Mouse (Mus musculus) brain, embryonic 14.5 days (tissue): ENCODE data around the gene Grb10. TPM values are rescaled to one million over a fixed set of nuclear protein-coding genes. Genes with fewer than 3 reads are reported as not detected.

Experiments used
- DNase-seq: peaks from one replicate; pipeline ENCODE4 v3.0.0-alpha.2; 2011; ENCODE audit warnings: low read depth
- CTCF ChIP-seq: fragments of 200-500 bp; IDR thresholded peaks from 2 replicates; pipeline ENCODE4 v1.5.1; 2012; ENCODE audit warnings: inconsistent platforms, mild to moderate bottlenecking, moderate library complexity, borderline replicate concordance; ENCODE audit not compliant: insufficient read depth, insufficient read length; ENCODE audit errors: extremely low read depth
- POLR2A ChIP-seq: fragments of 200-500 bp; IDR thresholded peaks from 2 replicates; pipeline ENCODE4 v1.6.1; 2012; ENCODE audit warnings: mild to moderate bottlenecking, inconsistent platforms, borderline replicate concordance; ENCODE audit not compliant: poor library complexity, insufficient read depth, insufficient read length, severe bottlenecking; ENCODE audit errors: extremely low read depth
- polyA plus RNA-seq: library from polyadenylated mRNA; depleted of rRNA; stranded (reverse); fragments of >200 nt; gene quantifications from 2 replicates; pipeline ENCODE4 v1.2.3, GENCODE M21; 2012

Gene Grb10
- polyA plus RNA-seq, 1 experiment = 146 TPM

DNA sequence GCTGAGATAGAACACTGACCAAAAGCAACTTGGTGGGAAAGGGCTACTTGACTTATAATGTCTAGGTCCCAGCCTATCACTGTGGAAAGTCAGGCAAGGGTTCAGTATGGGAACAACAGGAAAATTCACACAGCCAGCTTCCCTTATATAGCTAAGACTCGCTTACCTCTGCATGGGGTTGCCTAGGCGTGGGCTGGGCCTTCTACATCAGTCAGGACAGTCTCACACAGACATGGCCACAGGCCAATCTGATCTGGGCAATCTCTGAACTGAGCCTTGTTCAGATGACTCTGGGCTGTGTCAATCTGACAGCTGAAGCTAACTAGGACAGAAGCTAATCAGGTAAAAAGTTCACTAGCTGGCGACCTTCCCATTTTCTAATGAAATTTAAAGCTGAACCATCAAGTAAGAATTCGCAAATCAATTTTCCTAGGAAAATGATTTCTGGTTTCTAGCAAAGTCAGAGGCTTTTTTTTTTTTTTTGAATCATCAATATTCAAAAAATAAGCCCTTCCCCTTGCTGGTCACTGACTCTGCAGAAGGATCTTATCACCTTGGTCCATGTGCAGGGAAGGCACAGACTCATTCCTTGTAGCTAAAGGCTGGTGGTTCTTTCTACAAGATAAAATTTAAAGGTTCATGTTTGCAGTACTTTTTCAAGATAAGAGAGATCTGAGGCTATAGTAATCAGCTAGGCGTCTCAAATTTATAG lies 76.4 kb downstream of the Grb10 start:
- no peak for DNase-seq
- TF ChIP-seq CTCF (no peak), POLR2A (no peak)

- DNase-seq = peak; percentile 41
- TF ChIP-seq CTCF (no peak), POLR2A (no peak)
These were observed 77.6 kb downstream of the Grb10 start for GRCm38 (mm10) chr11:11960858-11961257.

DNA sequence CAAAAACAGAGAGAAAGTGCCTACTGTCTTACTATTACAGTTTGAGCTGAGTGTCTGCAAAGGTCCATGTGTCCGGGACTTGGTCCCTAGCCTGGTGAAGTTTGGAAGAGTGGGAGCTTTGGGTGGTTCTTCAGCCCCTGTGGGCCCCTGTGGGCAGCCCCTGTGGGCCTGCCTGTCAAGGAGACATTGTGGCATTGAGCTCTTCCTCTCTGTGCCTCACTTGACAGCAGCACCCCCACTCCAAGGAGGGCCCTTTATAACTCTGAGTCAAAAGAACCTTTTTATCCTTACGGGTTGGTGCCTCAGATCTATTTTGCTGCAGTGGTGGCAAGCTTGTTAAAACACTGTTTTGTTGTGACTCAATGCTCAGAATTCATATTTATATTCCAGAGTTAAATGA lies 78.3 kb downstream of the Grb10 start:
- DNase-seq = no peak
- TF ChIP-seq CTCF (no peak), POLR2A (no peak)

- DNase-seq = no peak
- no peak for TF ChIP-seq POLR2A
- no peak for TF ChIP-seq CTCF
These were observed 80.0 kb downstream of the Grb10 start for GRCm38 (mm10) chr11:11958479-11958878.

DNA sequence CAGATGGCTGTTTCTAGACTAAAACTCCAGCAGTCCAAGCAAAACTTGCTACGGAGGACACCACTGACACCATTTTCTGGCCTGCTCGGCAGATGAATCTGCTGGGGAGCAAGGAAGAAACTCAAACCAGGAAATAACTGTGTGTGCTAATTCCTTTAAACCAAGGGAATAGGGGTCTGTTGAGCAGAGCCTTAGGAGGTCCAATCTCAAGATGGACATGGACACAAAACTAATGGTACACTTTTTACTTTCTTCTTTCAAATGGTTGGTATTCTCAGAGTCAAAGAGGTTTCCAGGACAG lies 80.5 kb downstream of the Grb10 start:
- DNase-seq = no peak
- TF ChIP-seq CTCF = no peak
- no peak for TF ChIP-seq POLR2A

- DNase-seq = no peak
- TF ChIP-seq CTCF = no peak
- no peak for TF ChIP-seq POLR2A
These were observed 81.0 kb downstream of the Grb10 start for GRCm38 (mm10) chr11:11957211-11958060.

- TF ChIP-seq CTCF = no peak
- TF ChIP-seq POLR2A = no peak
- DNase-seq = no peak
These were observed 82.7 kb downstream of the Grb10 start for GRCm38 (mm10) chr11:11955783-11956182.

DNA sequence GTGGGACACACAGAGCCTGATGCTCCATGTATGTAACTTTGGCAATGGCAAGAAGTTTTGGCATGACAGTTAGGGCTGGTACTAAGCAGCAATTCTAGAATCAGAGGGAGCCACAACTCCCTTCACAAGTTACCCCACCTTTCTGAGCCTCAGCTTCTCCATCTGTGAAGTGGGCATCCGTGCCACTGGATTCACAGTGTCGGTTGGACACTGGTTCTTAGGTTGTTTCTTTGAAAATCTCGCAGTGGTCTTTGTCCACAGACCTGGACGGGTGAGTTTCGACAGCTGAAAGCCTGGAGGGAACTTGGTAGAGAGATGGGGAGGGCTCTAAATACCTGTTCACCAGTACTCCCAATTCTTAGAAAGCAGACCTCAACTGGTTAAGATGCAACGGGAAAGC lies 83.9 kb downstream of the Grb10 start:
- DNase-seq = no peak
- TF ChIP-seq POLR2A = no peak
- no peak for TF ChIP-seq CTCF

DNA sequence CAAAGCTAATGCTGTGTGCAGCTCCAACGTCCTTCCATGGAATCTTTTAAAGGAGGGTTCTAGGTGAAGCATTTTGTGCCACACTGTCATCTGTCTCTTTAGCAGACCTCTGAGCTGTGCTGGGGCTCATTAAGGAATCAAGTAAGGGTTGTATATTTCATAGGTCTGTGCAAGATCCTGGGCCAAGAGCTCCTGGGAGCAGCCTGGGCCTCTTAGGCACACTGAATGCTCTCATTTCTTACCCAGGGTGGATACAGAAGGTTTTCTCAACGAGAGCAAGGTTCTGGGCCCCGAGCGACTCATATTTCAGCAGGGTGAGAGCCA lies 84.4 kb downstream of the Grb10 start:
- DNase-seq = no peak
- TF ChIP-seq CTCF = no peak
- no peak for TF ChIP-seq POLR2A

DNA sequence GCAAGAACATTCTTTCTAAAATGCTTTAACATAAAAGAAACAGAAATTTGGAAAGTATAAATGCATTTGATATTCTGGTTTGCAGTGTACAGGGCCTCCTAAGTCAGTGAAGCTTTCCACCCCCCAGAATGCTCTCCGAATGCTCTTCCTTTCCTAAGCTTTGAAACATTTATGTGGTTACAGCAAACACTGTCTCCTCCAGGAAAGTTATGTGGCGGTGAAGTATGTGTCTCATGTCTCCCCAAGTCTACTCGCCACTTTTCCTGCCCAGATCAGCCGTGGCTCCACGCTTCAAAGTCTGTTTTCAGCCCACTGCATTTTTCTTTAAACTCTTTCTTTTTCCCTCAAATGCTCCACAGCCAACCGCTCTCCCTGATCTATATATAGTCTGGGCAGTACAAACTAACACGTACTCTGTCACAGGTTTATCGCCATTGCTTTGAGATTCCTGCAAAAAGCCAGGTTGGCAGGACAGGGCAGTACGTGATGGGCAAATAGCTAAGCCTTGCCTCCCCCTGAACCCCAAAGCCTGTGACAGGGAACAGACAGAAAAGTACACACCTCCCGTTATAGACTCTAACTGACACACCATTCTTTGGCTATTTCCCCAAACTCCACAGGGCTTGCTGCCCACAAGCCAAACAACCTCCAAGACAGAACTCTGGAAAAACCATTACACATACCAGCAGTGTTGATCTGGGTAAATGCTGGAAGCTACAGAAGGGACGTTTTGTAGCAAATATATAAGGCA lies 84.9 kb downstream of the Grb10 start:
- no peak for DNase-seq

GRCm38 (mm10) chr11:11952569-11952968 lies 85.9 kb downstream of the Grb10 start:
- no peak for TF ChIP-seq CTCF
- TF ChIP-seq POLR2A = no peak
- DNase-seq = no peak

More for the DNA sequence above, 84.9 kb downstream of the Grb10 start:
- TF ChIP-seq POLR2A = no peak
- TF ChIP-seq CTCF = no peak

DNA sequence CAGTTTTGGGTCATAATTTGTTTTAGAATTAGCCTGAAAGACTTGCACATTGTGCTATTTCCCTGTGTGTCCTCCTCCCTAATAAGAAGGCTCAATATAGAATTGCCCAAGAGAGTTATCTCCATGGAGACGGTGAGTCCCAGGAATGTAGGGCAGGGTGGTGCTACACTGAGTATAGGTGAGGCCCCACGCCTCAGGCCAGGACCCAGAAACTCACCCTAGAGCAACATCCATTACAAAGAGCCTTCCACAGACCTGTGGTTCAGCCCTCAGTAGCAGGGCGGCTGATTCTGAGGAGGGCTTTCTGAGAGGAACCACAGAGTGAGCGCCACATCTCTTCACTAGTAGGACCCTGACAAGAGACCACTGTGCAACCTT lies 89.5 kb downstream of the Grb10 start:
- no peak for TF ChIP-seq CTCF
- no peak for TF ChIP-seq POLR2A
- DNase-seq = no peak
